Mouse (Mus musculus): ENCODE results near the gene Gngt2.

- TF ChIP-seq CEBPB (IDR thresholded peaks at IDR 0.05; ENCODE audit: low read depth) = no peak
- TF ChIP-seq CTCF (IDR thresholded peaks at IDR 0.05; ENCODE audit: control insufficient read depth, insufficient read depth, insufficient read length) = no peak
- TF ChIP-seq FOSL1 (IDR thresholded peaks at IDR 0.05; ENCODE audit: insufficient read depth, low read length, poor library complexity, severe bottlenecking) = no peak
These were observed 32.0 kb upstream of the Gngt2 start for GRCm38 (mm10) chr11:95805010-95805409.

Measured in C2C12 (cell line).